Mouse (Mus musculus): ENCODE data around the gene Dmd.

Gene Dmd

DNA sequence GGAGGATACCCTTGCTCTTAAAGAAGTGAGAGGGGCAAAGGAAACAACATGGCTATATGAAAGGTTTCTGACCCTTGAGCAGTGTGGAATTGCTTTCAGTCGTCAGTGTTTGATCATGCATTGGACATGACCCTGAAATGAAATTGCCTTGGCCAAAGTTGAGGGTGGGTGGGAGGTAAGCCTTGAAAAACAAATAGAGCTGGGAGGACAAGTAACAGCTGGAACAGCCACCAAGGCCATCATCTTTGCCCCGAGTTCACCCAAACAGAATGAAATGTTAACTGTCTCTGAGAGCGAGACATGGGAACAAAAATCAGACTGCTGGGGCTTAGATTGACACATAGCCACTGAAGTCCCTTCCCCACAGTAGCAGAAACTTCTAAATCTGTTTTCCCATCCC lies 2100.9 kb downstream of the Dmd start:
- DNase-seq (ENCODE audit: low spot score): no peak

DNA sequence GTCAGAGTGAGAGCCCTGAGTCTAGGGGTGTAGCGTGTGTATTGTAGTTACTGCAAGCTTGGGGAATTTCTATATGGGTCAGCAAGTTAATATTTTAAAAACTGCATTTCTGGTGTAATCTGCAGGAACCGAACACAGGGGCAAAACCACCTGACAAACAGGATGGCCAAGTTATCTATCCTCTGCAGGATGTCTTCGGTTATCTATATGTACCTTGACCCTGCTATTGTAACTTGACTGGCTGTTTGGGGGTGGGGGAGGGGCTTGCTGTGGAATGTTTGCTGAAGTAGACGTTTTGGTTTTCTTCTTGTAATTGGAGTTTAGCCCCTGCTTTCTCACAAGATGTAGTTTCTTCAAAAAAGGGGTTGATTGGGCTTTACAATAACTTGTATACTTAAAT lies 2124.9 kb downstream of the Dmd start:
- DNase-seq (ENCODE audit: low spot score): no peak

DNA sequence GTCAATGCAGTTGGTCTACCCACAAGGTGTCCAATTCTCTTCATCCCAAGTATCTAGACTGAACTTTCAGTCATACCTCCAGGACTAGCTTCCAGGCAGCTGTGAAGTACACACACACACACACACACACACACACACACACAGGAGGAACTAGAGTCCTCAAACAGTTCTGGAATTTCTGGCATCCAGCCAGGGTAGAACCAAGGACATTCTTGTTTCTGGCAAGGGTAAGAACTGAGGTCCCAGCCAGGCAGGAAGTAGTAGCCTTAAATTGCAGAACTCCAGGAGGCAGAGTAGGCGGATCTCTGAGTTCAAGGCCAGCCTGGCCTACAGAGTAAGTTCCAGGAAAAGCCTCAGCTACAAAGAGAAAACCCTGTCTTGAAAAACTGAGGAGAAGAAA lies 2128.2 kb downstream of the Dmd start:
- DNase-seq (ENCODE audit: low spot score): no peak

DNA sequence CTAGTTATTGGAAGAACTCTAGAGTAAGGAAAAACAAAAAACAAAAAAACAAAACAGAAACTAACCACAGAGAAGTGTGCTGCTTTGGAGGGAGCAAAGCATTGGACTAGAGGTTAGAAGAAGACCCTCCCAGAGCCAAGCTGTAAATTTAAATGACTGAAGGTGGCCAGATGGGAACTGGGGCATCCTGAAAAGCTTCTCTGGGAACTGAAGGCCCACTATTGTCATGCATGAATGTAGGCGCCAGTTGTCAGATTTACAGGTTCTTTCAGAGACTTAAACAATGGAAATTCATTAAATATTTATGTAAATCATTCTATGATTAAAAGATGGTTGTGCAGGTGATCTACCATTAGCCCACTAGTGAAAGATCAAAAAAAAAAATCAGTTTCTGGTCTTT lies 2128.9 kb downstream of the Dmd start:
- DNase-seq (ENCODE audit: low spot score): no peak

DNA sequence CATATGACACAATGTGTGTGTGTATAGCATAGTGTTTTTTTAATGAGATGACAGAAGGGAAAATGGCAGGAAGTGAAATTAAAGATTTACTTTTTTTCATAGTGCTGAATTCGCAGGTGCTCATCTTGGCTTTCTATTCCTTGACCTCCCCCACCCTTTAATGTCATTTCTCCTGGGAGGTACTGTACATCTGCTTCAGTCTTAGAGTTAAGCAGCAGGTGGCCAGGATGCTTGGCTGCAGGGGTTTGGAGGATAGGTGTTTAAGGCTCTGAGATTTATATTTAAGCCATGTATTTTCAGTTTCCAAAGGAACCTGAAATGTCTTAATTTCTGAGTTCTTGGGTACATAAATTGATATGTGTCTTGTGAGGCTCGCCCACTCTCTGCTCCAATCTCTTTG lies 2130.5 kb downstream of the Dmd start:
- DNase-seq (ENCODE audit: low spot score): no peak

DNA sequence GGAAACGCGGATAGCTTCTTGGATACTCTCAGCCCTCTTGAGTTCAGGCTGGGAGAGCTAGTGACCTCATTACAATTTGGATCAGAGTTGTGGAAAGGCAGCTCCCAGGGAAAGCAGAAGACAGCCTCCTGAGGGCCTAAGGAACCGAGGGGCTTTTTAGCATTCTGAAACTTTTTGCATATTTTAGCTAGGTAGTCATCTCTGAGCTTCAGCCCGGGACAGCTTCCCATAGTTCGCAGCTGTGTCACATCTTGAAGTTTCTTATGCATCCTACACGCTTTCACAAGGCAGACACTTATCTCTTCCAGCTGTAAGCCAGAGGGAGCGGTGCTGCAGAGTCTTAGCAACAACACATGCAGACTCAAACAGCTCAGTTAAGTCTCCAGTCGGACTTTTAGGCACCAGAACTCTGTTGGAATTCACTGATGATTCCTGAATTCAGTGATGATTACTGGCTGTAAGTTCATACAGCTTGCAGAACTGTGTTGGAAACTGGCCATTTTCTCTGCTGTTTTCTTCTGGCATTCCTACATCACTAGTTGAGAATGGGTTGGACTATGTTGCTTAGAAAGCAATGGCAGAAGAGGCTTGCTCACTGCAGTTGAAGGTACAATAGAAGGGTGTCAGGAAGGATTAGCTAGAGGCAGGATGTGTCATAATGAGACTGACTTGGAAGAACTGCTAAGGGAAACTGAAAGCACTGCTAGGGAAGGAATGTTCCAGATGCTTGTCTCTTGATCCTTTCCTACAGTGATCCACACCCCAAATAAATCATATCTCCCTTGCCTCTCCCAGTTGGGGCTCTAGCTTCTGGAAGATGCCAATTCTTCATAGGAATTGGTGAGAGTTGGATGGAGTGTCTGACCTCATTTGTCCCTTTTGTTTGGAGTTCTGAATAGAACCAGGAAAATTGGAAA lies 2135.8 kb downstream of the Dmd start:
- peak; percentile 20 for DNase-seq (ENCODE audit: low spot score)

DNA sequence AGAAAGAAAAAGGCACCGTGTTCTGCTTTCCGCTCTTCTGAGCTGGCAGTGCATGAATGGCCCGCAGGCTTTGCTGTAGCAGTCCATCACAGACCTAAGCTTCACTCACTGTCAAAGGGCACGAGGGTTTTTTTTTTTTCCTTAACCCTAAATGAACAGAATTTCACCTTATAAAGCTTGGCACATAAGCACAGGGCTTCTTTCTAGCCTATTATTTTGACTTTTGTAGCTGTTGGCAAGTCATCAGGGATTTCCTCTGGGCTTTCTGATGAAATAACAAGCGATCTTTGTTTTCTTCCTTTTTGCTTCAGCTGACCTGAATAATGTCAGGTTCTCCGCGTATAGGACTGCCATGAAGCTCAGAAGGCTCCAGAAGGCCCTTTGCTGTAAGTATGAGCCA lies 2140.8 kb downstream of the Dmd start:
- no peak for DNase-seq (ENCODE audit: low spot score)

DNA sequence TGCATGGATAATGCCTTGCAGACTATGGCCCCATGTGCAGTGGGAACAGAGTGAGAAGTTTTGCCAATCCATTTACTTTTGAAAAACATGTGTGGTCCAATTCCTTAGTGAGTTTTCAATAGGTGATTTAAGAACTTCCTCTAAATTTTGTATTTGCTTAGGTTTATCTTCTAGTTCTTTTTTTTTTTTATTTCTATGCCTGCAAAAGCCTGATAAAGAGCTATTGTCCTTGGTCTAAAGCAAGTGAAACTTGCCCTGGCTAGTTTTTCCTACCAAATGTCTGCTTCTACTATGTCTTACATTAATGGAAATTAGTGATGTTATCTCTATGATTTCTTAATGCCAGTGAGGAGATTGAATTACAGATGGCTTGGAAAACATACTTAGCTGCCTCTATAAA lies 2144.7 kb downstream of the Dmd start:
- DNase-seq (ENCODE audit: low spot score): no peak

DNA sequence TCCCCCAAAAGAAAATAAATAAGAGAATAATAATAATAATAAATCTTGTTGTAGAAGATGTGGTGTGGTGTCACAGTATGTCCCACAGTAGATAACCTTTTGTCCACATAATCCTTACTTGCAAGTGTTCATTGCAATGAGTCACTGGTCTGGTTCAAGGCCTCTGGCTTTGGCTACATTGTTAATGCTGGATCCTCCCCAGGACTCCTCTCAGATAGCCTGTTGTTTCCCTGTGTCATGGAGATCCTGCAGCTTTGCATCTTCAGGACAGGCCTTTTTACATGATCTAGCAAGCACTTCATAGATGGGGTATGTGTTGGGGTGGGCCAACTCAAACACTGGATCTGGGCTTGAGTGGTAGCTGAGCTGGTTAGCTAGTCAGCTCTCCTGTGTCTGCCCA lies 2150.0 kb downstream of the Dmd start:
- no peak for DNase-seq (ENCODE audit: low spot score)

DNA sequence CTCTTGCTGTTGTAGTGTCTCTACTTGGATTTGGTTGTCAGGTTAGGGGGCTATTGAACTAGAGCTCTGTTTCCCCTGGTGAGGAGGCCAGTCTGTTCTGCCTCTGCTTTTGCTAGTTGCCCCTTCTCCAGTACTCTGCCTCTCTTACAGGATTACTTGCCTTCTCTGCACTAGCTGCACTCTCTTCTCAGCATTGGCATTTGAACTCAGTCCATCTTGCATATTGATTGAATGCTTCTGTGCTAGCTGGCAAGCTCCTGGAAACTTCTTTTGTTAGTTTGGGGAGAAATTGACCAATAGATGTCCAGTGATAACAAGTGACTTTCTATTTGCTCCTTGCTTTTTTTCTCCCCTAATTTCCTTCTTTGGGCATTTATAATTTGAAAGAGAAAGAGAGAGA lies 2163.7 kb downstream of the Dmd start:
- DNase-seq (ENCODE audit: low spot score): no peak

DNA sequence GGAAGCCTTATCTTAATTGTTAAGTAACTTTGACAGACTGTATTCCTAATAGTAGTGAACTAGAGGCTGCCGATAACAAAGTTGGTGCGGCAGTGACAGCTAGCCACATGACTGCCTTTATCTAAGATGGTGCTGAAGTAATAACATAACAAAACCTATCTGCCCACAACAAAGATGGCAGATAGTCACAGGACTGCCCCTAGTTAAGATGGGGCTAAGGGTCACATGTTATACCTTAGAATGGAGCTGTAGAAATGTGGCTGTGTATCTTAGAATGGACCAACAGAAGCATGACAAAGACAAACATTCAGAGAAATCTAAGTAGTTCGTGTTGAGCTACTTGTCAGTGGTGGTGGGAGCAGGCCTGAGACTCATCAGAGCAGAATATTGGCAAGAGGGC lies 2184.0 kb downstream of the Dmd start:
- no peak for DNase-seq (ENCODE audit: low spot score)

DNA sequence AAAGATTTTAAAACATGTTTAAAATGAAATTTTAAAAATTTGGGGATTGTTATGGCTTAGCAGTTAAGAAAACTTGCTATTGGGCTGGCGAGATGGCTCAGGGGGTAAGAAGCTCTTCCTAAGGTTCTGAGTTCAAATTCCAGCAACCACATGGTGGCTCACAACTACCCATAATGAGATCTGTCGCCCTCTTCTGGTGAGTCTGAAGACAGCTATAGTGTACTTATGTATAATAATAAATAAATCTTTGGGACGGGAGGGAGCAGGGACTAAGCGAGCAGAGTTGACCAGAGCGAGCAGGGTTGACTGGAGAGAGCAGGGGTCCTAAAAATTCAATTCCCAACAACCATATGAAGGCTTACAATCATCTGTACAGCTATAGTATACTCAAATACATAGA lies 2188.6 kb downstream of the Dmd start:
- no peak for DNase-seq (ENCODE audit: low spot score)

DNA sequence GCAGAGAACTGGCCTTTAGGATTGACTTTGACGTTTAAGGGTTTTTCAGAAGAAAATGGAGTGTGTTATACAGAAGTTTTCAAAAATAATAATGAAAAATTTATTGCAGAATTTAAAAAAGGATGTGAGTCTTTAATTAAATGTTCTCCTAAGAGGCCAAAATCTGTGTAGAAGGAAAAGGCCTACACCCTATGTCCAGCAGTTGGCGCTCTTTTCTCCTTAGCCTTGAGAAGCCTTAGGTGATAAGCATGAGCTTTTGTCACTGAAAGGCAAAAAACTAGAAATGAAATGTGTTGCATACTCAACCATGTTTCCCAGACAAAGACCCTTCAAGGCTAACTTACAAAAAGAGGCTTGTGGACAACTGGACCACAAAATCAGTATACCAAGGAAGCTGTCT lies 2222.6 kb downstream of the Dmd start:
- DNase-seq (ENCODE audit: low spot score): no peak

DNA sequence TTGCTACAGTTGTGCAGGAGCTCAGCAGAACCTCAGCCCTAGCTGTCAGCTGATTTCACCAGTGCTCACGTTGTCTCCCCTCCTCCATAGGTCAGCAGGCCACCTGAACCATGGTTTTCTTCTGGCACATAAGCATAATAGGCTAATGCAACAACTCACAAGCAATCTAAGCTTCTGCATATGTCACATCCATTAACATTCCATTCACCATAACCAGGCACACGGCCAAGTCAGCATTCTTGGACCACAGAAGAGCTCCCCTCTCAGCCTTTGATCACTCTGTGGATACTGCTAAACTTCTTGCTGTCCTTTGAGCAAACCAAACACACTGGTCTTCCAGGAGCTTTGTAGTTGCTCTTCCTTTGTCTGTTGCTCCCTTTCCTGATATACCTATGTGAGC lies 2238.9 kb downstream of the Dmd start:
- DNase-seq (ENCODE audit: low spot score): no peak

DNA sequence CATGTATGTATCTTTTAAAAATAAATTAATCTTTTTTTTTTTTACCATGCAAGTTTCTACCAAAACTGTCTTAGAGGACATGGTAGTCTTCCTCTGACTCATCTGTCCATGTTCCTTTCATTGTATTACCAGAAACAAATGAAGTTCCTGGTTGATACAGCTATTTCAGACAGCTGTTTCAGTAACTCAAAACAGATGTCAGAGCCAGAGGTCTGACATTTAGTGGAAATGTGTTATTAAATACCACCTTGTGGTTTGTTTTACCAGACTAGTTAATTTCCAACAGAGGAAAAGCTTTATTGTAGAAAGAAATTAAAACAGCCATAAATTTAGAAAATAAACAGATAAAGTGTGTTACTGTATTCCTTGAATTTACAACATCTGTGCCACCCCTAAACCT lies 2245.2 kb downstream of the Dmd start:
- DNase-seq (ENCODE audit: low spot score): no peak

DNA sequence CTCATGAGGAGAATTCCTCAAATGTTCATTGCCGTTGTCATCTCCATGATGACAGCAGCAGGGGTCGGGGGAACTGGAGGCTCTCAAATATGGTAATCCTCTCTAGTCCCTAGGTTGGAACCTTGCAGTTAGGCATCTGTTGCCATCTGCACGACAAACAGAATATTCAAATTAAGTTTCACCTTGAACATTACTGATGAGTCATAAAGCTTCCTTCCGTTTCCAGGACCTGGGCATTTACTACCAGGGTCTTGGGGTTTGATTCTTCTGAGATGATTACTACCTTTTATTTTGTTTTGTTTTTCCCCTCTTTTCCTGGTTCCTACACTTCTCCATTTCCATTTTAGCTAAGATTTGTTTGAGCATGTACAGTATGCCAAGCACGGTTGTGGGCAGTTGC lies 2249.0 kb downstream of the Dmd start:
- no peak for DNase-seq (ENCODE audit: low spot score)

DNA sequence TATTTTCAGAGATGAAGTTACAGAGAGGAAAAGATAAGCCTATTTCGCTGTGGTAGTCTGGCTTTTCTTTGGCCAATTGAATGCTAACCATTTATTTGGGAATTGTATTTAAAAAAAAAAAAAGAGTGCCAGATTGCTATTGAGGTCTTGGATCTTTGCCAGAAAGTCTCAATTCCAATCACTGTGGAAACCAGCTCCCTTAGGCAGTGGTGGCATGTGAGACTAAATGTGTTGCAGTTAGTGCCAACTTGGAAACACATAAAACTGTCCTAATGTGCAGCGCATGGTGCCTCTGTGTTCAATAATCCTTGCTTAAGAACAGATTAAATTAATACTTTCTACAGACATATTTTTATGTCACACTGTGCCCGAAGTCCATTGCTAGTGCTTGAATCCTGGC lies 2250.7 kb downstream of the Dmd start:
- no peak for DNase-seq (ENCODE audit: low spot score)

DNA sequence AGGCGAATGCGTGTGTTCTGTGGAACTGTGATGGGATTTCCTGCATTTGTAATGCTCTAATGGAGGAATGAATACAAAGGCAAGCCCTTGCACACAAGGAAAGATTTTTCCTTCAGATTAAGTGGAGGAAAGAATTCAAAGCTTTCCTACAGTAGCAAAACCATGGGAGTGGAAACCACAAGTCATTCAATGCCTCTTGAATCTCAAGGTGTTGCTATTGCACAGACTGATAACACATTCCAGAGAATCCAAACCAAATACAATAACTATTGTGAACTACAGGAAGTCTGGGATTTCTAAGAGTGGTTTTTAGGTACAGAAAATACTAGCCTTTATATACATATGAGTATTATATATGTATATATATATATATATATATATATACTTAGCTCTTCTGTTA lies 2258.3 kb downstream of the Dmd start:
- DNase-seq (ENCODE audit: low spot score): no peak

DNA sequence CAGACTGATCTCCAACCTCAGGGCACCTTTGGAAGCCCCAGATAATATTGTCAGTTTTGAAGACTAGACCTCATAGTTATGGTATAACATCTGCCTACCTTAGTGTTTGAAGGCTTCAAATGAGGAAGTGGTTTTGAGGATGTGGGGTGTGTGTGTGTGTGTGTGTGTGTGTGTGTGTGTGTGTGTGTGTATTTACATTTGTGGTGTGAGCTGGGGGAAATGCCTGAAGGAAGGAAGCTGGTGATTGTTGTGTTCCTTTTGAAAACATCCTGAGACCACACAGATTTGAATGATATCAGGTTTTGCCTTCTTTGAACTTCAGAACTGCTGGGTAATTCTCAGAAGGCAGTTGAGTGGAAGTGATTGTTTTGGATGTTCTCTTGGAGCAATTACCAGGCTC lies 2278.2 kb downstream of the Dmd start:
- no peak for DNase-seq (ENCODE audit: low spot score)

DNA sequence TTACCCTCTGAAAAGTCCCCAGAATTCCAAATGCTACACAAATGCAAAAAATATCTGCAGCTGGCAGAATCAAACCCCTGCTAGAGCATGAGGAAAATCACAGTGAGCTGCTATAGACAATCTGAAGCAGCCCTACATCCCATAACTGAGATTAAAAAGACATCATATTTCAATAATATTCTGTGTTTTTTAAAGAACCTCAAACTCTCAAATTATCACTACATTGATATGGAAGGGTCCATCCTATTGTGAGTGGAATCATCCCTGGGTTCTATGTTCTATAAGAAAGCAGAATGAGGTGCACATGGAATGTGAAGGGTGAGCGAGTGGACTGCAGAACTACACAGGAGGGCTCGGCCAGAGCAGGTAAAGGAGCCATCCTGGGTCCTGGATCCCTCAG lies 2300.7 kb downstream of the Dmd start, which contains the start of gene Fthl17a:
Fthl17a (plus strand) TSS at position 301 of the 400 bp plus-strand sequence.
- no peak for DNase-seq (ENCODE audit: low spot score)
